12 mouse cellular contexts compared by ENCODE assay signal in genomic region chr2:156919796-156920195, GRCm38 (mm10). TPM values are rescaled to one million over a fixed set of nuclear protein-coding genes. Genes with fewer than 3 reads are reported as not detected.
"Had no signal": no experiment of that assay in that cellular context is flagged by ENCODE, and none has a peak within 500 bp of the region (broad histone marks: within the 10 kb centered on the region; RNA-seq: fewer than 3 reads in every experiment).

No protein-coding gene starts in this region.

- H3K27me3 ChIP-seq: limb, embryonic 13.5 days; midbrain, embryonic 12.5 days had no signal

- H3K4me3 ChIP-seq: kidney, embryonic 15.5 days; limb, embryonic 13.5 days; liver, embryonic 13.5 days; midbrain, embryonic 12.5 days had no signal

- DNase-seq: kidney, adult 2 months; kidney, postnatal 14 days; left cerebral cortex, postnatal 4 days; liver, embryonic 13.5 days; lung, adult 18-20 months; right cerebral cortex, adult 18-20 months; right cerebral cortex, postnatal 25 days had no signal

- H3K4me2 ChIP-seq: kidney, embryonic 15.5 days; limb, embryonic 13.5 days; liver, embryonic 13.5 days; midbrain, embryonic 12.5 days had no signal

- H3K9me3 ChIP-seq: kidney, embryonic 15.5 days; limb, embryonic 13.5 days; liver, embryonic 13.5 days; midbrain, embryonic 12.5 days had no signal

- H3K27ac ChIP-seq: kidney, embryonic 15.5 days; limb, embryonic 13.5 days; liver, embryonic 13.5 days; midbrain, embryonic 12.5 days had no signal

- H3K9ac ChIP-seq: kidney, embryonic 15.5 days; limb, embryonic 13.5 days; liver, embryonic 13.5 days; midbrain, embryonic 12.5 days had no signal

- H3K36me3 ChIP-seq: kidney, embryonic 15.5 days; limb, embryonic 13.5 days; liver, embryonic 13.5 days; midbrain, embryonic 12.5 days had no signal

- ATAC-seq: midbrain, embryonic 16.5 days had no signal

- H3K4me1 ChIP-seq: limb, embryonic 13.5 days; midbrain, embryonic 12.5 days had no signal

RNA-seq across cellular contexts. Expression of gene Sla2, which starts 32.8 kb away (rescaled TPM):
- total RNA-seq: left cerebral cortex, postnatal 10 days had no signal
- polyA plus RNA-seq: midbrain, embryonic 16.5 days had no signal
